26 mouse cellular contexts compared by ENCODE assay signal in genomic region chr2:6985706-6986105, GRCm38 (mm10).
A peak's percentile ranks its signal among the peaks of the same experiment; 100 is the strongest.
DNase-seq lines count a peak whose midpoint lies in the region; ATAC-seq lines count a peak whose summit lies in the region.
"Had no signal": no experiment of that assay in that cellular context is flagged by ENCODE, and none has a peak within 500 bp of the region (broad histone marks: within the 10 kb centered on the region; RNA-seq: fewer than 3 reads in every experiment).

No protein-coding gene starts in this region.

- no peak overlapping the region for H3K27ac ChIP-seq in midbrain, embryonic 11.5 days (ENCODE audit: low read depth, low read length)
- H3K27ac ChIP-seq in midbrain, embryonic 15.5 days: no peak overlapping the region
- H3K27ac ChIP-seq: embryonic facial prominence, embryonic 10.5 days; embryonic facial prominence, embryonic 12.5 days; forebrain, embryonic 13.5 days had no signal

- no peak overlapping the region for H3K9ac ChIP-seq in midbrain, embryonic 11.5 days (ENCODE audit: low read length)
- no peak overlapping the region for H3K9ac ChIP-seq in midbrain, embryonic 15.5 days
- H3K9ac ChIP-seq: embryonic facial prominence, embryonic 12.5 days; forebrain, embryonic 13.5 days had no signal

- H3K36me3 ChIP-seq in midbrain, embryonic 11.5 days (ENCODE audit: control insufficient read depth, insufficient read depth, low read length): no peaks in the 10 kb centered on the region
- H3K36me3 ChIP-seq in midbrain, embryonic 15.5 days (replicated peaks): no peaks in the 10 kb centered on the region
- H3K36me3 ChIP-seq: embryonic facial prominence, embryonic 10.5 days; embryonic facial prominence, embryonic 12.5 days; G1E had no signal

- no peaks in the 10 kb centered on the region for H3K4me1 ChIP-seq in midbrain, embryonic 11.5 days (ENCODE audit: control insufficient read depth, insufficient read depth, low read length)
- no peaks in the 10 kb centered on the region for H3K4me1 ChIP-seq in midbrain, embryonic 15.5 days
- H3K4me1 ChIP-seq: embryonic facial prominence, embryonic 10.5 days; embryonic facial prominence, embryonic 12.5 days; forebrain, embryonic 13.5 days had no signal

- no peak overlapping the region for H3K4me3 ChIP-seq in midbrain, embryonic 11.5 days (ENCODE audit: low read depth, low read length)
- no peak overlapping the region for H3K4me3 ChIP-seq in midbrain, embryonic 15.5 days
- H3K4me3 ChIP-seq: embryonic facial prominence, embryonic 10.5 days; embryonic facial prominence, embryonic 12.5 days; forebrain, embryonic 13.5 days had no signal

- ATAC-seq in midbrain, embryonic 11.5 days (ENCODE audit: low FRiP score): no peak
- ATAC-seq in midbrain, embryonic 15.5 days (replicated peaks): no peak
- ATAC-seq: activated CD4-positive, CD25-positive, alpha-beta regulatory T cell, adult 4 months; CD4-positive, CD25-positive, alpha-beta regulatory T cell, adult 4 months; forebrain, embryonic 13.5 days; forebrain, embryonic 16.5 days; Patski had no signal

- H3K4me2 ChIP-seq in midbrain, embryonic 11.5 days: no peak overlapping the region
- no peak overlapping the region for H3K4me2 ChIP-seq in midbrain, embryonic 15.5 days
- H3K4me2 ChIP-seq: embryonic facial prominence, embryonic 12.5 days; forebrain, embryonic 13.5 days had no signal

- intact Hi-C loops in gastrocnemius, postnatal 14 days (cut with DNase I; ENCODE audit: low total_unique reads): no loop called here

- WGBS in midbrain, embryonic 11.5 days: 41% methylated on average over 4 of the region's 4 CpGs
- WGBS in midbrain, embryonic 15.5 days: 51% methylated on average over 4 of the region's 4 CpGs

- H3K27me3 ChIP-seq in midbrain, embryonic 11.5 days (ENCODE audit: control insufficient read depth, insufficient read depth, low read length): no peaks in the 10 kb centered on the region
- no peaks in the 10 kb centered on the region for H3K27me3 ChIP-seq in midbrain, embryonic 15.5 days (replicated peaks)
- H3K27me3 ChIP-seq: CH12.LX; embryonic facial prominence, embryonic 12.5 days; forebrain, embryonic 13.5 days; Patski had no signal

- H3K9me3 ChIP-seq in midbrain, embryonic 11.5 days (ENCODE audit: control insufficient read depth, low read length): no peaks in the 10 kb centered on the region
- H3K9me3 ChIP-seq in midbrain, embryonic 15.5 days: no peaks in the 10 kb centered on the region
- H3K9me3 ChIP-seq: embryonic facial prominence, embryonic 10.5 days; embryonic facial prominence, embryonic 12.5 days; forebrain, embryonic 13.5 days; G1E had no signal

- peak; percentile 69 for DNase-seq in heart, adult 11 months
- DNase-seq in heart, adult 8-10 months (ENCODE audit: low spot score): no peak
- peak; percentile 76 for DNase-seq in midbrain, embryonic 11.5 days (ENCODE audit: low spot score, missing footprints)
- peak; percentile 23 for DNase-seq in embryo, embryonic 11 days
- peak; percentile 42 for DNase-seq in mesoderm, embryonic 11.5 days (ENCODE audit: low read depth, low spot score)
- DNase-seq in gastrocnemius, postnatal 14 days: no peak
- no peak for DNase-seq in spleen, postnatal 14 days (ENCODE audit: low spot score in 2 of 2)
- DNase-seq: adrenal gland, adult 8-10 months; adrenal gland, postnatal 14 days; adrenal gland, postnatal 36 days; B cell, adult 2 months; cerebellum, adult 11-12 months; cerebellum, adult 2 months; cerebellum, adult 9-10 months; cerebellum, postnatal 10 days; cerebellum, postnatal 25 days had no signal

Comparison
In these comparisons a context has a peak if more than half of its experiments do, and no peak if none do; other contexts are left out.
1. DNase-seq: peak in heart, adult 11 months (single experiment), midbrain, embryonic 11.5 days (single experiment), embryo, embryonic 11 days (single experiment) and mesoderm, embryonic 11.5 days (single experiment); none in heart, adult 8-10 months (single experiment), gastrocnemius, postnatal 14 days (single experiment) and spleen, postnatal 14 days (0 of 2).